Mouse (Mus musculus) embryo, embryonic 11.5 days (tissue): ENCODE measurements around the gene Rc3h1.
"Not testable (repeated sequence)": the region's sequence is repeated elsewhere in the genome, so short reads cannot be mapped to it uniquely, and the experiment has no call there.

ENCODE experiments used
- DNase-seq: peaks from one replicate; pipeline ENCODE4 v3.0.0-alpha.2; 2012; ENCODE audit warnings: low read depth, low spot score

Rc3h1 gene

DNA sequence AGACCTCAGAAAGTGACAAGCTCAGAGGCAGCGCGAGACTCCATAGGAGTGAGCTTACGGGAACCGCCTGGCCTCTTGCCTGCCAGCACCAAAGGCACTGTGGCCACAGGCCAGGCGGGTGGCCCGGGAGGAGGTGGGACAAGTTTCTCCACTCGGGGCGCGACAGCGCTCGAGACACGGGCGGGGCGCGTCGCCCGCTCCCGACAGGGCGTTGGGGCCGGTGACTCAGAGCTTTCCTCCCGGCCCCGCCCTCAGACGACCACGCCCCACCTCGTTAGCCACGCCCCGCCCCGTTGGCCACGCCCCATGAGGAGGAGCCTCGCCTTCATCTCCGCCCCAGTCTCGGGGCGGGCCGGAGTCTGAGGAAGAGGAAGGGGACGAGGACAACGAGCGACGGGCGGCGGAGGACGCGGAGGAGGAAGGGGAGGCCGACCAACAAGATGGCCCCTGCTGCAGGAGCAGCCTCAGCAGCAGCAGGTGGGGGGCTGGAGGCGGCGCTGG lies at the start of gene Rc3h1:
Gene Rc3h1, plus strand, starts transcription at position 362 of the 501 bp plus-strand sequence.
- peak; percentile 91 for DNase-seq

DNA sequence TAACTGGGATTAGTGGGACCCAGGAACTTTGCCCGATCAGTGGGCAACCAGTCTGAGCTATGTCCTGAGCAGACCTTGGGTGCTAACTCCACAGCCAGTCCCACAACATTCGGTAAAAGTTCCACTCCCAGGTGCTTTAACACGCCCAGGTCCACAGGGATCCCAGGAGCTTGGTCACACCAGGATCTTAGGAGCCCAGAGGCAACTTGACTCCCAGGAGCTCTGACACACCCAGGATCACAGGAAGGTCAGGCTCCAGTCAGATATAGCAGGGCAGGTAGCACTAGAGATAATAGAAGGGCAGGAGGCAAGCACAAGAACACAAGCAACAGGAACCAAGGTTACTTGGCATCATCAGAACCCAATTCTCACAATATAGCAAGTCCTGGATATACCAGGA lies 48.1 kb upstream of the Rc3h1 start:
- no peak for DNase-seq

DNA sequence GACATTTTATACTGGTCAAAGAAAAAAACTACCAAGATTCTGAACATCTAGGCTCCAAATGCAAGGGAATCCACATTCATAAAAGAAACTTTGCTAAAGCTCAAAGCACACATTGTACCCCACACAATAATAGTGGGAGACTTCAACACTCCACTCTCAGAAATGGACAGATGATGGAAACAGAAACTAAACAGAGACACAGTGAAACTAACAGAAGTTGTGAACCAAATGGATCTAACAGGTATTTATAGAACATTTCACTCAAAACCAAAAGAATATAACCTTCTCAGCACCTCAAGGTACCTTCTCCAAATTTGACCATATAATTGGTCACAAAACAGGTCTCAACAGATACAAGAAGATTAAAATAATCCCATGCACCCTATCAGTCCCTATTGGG lies 46.3 kb upstream of the Rc3h1 start:
- DNase-seq, result not testable (repeated sequence)

DNA sequence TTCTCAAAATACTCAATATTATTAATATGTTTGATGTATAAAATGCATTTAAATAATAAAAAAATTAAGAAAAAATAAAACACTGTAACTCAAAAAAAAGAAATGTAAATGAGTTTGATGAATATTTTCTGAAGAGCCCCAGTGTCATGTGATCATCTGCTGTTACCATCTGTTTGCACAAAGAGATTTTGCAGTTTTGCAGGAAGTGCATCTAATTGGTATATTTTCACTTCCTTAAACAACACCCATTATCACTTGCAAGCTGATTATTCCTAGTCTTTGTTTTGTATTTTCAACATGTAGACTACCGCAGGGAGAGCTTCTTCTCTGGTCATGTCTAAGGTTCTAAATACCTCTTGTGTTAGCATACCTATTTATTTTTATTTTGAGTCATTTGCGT lies 45.1 kb upstream of the Rc3h1 start:
- no peak for DNase-seq

DNA sequence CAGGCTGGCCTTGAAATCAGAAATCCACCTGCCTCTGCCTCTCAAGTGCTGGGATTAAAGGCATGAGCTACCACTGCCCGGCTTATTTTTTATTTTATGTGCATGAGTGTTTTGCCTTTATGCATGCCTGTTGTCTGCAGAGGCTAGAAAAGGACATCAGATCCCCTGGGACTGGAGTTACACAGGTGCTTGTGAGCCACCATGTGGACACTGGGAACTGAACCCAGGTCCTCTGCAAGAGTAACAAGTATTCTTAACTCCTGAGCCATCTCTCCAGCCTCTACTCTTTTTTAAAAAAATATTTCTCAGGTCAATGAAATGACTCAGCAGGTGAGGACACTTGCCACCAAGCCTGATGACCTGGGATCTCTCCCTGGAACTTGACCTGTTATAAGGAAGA lies 44.6 kb upstream of the Rc3h1 start:
- DNase-seq, result no peak

DNA sequence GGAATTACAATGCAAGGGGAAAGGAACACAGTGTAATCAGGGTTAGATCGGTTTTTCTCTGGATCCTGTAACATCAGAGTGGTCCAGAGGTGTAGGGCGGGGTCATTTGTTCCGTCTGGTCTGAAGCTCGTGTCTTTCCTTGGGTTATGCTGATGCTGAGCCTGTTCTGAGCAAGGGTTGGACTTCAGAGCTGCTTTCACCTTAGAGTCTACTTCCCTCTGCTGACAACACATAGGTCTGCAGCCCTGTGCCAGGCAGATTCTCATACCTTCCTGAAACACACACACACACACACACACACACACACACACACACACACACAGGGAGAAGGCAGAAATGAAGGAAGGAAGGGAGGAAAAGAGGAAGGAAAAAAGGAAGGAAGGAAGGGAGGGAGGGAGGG lies 43.2 kb upstream of the Rc3h1 start:
- no peak for DNase-seq

DNA sequence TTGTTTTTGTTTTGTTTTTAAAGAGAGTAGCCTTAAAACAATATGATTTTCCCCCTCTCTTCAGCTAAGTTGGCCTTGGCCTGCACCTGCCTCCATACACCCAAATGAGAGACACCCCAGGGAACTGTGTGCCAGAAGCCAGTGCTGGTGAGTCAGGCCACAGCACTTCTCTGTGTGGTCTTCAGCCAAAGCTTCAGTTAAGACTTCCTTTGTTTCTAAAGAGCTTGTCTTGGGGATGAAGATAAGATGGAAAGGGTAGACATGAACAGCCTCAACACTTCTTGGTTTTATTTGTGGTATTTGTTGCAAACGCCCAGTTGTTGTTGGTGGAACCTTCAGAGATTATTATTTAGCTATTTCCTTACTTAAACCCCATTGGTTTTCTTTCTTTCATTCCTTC lies 31.5 kb upstream of the Rc3h1 start:
- no peak for DNase-seq

DNA sequence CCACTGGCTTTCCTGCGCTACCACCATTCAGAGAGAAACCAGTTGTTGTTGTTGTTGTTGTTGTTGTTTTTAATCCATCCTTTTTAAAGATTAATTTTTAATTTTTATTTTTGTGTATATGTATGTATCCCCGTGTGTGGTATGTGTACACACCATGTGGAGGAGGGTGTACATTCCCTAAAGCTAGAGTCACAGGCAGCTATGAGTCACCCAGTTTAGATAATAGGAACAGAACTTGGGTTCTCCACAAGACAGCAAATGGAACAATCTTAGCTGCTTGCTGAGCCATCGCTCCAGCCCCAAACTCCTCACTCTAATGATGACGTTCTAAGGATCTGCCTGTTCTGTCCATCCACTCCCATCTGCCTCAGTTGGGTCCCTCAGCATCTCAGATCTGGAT lies 29.2 kb upstream of the Rc3h1 start:
- DNase-seq, result no peak

DNA sequence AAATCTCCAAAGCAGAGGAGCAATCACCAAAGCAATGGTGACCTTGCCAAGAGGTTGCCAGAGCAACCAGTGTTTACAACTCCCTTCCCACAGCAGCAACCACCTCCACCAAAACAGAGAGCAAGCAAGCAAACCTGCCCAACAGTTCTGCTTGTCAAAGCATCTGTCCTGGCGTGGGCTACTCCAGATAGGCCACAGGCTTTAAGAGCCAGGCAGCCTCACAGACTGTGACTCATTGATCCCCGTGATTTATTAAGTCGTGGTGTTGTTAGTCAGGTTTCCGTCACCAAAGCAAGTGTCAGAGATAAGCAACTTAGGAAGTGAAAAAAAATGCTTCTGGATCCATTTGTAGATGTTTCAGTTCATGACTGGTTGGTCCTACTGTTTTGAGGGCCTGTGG lies 27.7 kb upstream of the Rc3h1 start:
- no peak for DNase-seq

DNA sequence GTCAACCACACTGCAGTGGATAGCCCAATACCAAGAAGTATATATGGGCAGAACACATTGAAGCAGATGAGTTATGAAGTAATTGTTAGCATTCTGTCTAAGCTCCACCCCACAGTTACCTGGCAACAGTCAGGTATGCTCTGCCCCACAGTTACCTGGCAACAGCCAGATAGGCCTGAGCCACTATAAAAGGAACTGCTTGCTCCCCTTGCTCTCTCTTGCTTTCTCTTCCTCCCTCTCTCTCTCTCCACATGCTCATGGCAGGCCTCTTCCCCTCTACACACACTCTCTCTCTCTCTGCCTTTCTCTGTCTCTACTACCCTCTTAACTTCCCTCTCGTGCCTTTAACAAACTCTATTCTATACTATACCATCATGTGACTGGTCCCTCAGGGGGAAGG lies 24.8 kb upstream of the Rc3h1 start:
- not testable (repeated sequence) for DNase-seq

DNA sequence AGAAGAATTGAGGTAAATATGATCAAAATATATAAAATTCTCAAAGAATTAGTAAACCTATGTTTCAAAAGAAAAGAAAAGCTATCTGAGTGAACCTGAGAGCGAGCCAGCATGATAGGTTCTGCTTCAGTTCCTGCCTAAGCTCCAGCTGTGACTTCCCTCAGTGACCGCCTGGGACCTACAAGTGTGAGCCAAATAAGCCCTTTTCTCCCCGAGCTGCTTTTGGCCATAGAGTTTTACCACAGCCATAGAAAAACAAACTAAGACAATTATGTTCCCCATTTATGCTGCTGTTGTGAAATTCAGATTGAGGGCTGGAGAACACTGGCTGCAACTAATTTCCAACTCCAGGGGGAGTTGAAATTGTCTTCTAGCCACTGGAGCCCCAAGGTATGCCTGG lies 24.2 kb upstream of the Rc3h1 start:
- DNase-seq, result no peak

DNA sequence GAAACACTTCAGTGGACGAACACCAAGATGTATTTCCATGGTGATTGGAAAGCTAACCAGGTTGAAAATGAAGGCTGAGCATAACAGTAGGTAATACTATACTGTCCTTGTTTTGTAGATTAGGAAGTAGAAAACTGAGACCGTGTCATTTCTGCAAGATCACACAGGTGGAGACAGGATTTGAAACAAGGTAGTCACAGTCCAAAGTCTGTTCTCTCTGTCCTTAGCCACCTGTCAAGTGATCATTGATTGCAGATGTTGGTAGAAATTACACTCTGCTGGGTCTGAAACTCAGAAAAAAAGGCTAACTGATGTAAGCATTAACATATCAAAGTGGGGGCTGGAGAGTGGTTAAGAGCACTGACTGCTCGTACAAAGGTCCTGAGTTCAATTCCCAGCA lies 21.9 kb upstream of the Rc3h1 start:
- no peak for DNase-seq

DNA sequence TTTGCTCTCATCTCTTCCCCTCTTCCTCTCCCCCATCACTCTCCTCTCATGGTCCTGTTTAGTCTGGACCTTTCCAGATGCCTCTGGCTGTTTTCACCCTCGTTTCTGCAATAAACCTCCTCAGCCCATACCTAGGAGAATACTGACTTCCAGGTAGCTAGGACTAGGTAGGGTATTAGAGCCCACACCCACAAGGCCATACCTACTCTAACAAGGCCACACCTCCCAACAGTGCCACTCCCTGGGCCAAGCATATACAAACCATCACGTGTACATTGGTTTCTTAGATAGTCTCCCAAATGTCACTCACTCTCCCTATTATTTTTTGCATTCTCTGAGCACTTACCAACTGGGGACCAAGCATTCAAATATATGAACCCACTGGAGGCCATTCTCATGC lies 21.2 kb upstream of the Rc3h1 start:
- DNase-seq, result no peak

DNA sequence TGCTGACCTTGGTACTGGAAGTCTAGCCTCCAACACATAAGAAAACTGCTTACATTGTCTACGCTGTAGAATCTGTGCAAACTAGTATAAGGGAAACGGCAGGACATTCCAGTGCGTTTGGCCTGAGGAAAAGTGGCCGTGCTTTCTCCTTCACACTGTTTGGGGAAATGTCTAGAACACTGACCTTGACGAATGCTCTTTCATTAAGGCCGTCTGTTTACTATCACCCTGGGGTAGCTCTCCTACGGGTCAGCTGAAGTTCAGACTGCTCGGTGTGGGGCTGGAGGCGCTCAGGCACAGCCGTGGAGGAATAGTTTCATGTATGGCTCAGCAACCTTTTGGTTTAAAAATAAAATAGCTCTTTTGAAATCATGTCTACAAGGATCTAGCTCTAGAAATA lies 6.5 kb upstream of the Rc3h1 start:
- no peak for DNase-seq

DNA sequence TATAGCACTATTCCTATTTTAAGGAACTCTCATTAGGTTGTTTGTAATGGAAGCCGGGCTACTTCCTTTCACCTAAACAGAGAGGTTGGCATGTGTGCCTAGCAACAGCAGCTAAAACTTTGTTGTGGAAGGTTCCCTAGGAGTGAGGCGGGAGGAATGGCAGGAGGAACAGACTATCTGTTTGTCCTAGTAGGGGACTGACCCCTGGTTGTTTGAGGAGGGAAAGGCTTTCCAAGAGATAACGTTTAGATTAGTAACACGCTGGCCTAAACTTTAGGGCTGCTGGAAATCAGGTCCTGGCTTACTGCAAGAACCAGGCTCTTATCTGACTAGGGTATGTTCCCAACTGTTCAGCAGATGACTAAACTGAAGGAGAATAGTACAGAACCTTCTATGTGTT lies 2.2 kb upstream of the Rc3h1 start:
- DNase-seq, result no peak

DNA sequence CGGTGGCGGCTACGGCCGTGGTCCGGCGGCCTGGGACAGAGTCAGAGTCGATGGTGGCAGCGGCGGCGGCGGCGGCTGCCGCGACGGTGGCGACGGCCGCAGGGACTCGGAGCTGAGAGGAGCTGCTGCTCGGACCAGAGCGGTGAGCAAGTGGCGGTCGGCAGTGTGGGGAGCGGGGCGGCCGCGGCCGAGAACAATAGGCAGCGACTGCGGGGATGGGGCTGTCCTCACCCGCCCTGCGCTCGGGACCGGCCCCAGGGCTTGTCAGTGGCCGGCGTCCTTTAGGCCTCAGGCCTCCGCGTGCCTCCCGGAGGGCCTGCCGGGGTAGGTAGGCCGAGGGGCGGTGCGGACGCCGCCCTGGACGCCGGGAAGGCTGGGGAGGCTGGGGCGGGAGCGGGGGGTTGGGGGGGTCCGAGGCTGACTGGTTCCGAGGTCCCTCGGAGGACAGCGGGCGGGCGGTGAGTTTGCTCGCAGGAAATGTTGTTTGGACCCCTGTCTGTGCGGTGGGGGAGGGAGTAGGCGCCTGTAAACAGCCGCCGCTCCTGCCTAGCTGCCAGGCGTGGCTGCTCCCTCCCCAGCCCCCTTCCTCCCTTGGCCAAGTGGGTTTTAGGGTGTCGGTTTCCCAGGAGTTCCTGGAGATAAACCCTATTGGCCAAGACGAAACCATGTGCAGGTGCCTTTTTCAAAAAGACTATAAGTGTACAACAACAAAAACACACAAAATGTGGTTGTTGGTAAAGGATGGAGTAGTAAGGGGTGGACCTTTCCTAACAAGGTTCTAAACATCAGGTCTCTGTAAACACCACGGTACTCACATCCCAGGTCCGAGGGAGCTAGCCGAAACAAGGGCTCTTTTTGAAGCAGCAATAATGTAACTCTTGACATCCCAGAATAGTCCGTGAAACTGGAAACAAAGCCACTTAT lies 602 bp downstream of the Rc3h1 start:
- DNase-seq, result peak; percentile 30

DNA sequence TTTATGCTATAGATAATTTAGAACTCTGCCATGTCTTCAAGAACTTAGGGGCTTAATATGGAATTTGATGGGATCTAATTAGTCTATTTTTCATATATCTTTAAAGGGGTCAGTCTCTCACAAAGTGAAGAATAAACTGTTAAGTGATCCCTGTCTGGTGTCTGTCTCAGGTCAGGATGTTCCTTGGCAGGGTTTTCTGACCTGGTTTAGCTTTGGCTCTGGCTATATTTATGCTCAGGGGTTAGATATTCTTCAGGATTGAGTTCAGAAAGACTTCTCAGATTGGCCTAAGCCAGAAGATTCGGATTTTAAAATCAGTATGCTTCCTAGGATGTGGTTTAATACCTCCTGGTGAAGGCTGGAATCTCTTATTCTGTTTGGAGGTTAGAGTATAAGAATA lies 4.0 kb downstream of the Rc3h1 start:
- DNase-seq, result no peak

DNA sequence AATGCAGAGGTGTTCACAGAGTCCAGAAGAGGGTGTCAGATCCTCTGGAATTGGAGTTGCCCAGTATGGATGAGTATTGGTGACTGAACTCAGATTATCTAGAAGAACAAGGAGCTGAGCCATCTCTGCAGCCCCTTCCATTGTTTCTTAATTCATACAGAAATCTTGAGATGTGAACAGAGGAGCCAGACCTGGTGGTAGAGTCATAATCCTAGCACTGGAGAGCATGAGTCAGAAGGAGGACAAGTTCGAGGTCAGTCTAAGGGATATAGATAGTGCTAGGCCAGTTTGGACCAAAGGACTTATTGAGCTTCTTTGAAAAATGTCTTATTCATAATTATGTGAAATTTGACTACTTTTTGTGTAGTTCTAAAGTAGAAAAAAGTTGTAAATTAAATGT lies 4.6 kb downstream of the Rc3h1 start:
- DNase-seq, result no peak

DNA sequence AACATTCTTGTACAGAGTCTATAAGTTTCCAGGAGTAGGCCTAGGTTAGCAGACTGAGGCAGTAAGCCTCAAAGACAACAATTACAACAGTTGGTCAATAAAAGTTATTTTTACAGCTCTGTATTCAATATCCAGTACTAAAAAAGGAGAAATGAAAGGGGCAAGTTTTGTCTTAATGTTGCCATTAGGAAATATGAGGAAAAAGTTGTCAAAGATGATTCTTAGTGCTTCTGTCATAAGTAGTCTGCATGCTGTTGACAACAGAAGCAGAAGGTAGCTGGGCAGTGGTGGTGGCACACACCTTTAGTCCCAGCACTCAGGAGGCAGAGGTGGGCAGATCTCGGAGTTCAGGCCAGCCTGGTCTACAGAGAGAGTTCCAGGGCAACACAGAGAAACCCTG lies 13.2 kb downstream of the Rc3h1 start:
- no peak for DNase-seq

DNA sequence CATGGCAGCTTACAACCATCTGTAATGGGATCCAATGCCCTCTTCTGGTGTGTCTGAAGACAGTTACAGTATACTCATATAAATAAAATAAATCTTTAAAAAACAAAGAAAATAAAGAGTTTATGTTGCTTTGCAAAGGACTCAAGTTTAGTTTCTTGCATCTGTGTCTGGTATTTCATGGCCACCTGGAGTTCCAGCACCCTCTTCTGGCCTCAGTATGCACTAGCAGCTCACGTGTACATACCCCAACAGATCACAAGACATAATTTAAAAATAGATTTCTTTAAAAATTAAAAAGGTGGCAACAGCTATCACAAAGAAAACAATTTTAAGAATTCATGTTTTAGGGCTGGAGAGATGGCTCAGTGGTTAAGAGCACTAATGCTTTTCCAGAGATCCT lies 15.7 kb downstream of the Rc3h1 start:
- no peak for DNase-seq

DNA sequence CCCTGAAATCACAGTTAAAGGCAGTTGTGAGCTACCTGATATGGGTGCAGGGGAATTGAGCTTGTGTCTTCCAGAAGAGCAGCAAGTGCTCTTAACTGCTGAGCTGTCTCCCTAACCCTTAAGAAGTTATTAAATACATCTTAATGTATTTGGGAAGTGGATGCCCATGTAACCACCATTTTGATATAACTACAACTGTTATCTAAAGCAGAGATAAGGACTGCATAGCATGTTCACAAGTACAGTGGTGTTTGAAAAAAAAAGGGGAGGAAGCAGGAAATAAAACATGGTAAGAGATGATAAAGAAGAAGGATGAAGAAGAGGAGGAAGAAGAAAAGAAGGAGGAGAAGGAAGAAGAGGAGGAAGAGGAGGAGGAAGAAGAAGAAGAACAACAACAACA lies 25.1 kb downstream of the Rc3h1 start:
- no peak for DNase-seq

DNA sequence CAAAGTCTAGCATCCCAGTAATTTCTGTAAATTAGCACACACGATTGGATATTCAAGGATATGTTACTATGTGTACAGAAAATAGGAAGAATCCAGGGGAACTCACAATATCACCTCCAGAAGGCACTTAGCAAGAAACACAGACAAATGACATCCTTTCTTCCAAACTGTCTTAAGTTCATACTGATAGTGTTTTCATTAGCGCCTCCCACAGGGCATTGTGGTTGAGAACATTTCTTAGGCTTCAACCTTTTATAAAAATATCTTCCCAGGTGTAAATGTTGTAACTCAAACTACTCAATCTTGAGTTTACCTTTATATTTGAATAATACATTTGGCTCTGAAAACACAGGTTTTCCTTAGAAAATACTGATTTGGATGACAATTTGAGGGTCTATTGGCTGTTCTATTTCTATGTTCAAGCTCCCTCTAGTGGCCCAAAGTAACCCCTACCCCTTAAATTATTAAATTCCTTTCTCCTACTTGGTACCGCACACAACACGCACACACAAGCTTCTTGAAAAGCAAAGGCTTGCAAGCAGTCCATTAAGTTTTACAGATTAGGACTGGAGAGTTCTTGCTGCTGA lies 27.8 kb downstream of the Rc3h1 start:
- DNase-seq, result peak; percentile 17

DNA sequence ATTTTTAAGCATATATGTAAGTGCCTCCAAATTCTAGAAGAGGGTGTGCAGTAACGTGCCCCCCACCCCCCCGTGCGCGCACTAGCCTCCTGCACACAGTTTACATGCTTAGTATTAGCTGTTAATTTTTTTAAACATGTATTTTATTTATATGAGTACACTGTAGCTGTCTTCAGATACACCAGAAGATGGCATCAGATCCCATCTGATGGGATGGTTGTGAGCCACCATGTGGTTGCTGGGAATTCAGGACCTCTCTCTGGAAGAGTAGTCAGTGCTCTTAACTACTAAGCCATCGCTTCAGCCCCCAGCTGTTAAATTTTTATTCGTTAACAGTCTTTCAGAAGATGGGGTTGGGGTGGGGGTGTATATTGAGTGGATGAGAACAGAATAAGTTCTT lies 29.3 kb downstream of the Rc3h1 start:
- no peak for DNase-seq
